Mouse (Mus musculus) liver, embryonic 14 days (tissue): ENCODE data around the gene Psph. TPM values are rescaled to one million over a fixed set of nuclear protein-coding genes. Genes with fewer than 3 reads are reported as not detected.

Experiments used
- polyA plus RNA-seq: library from polyadenylated mRNA; depleted of rRNA; stranded (reverse); fragments of >200 nt; gene quantifications from 2 replicates; pipeline ENCODE4 v1.2.3, GENCODE M21; 2012; rRNA removed

The Psph gene
- 29.6 and 34.6 TPM in 2 replicates for polyA plus RNA-seq

DNA sequence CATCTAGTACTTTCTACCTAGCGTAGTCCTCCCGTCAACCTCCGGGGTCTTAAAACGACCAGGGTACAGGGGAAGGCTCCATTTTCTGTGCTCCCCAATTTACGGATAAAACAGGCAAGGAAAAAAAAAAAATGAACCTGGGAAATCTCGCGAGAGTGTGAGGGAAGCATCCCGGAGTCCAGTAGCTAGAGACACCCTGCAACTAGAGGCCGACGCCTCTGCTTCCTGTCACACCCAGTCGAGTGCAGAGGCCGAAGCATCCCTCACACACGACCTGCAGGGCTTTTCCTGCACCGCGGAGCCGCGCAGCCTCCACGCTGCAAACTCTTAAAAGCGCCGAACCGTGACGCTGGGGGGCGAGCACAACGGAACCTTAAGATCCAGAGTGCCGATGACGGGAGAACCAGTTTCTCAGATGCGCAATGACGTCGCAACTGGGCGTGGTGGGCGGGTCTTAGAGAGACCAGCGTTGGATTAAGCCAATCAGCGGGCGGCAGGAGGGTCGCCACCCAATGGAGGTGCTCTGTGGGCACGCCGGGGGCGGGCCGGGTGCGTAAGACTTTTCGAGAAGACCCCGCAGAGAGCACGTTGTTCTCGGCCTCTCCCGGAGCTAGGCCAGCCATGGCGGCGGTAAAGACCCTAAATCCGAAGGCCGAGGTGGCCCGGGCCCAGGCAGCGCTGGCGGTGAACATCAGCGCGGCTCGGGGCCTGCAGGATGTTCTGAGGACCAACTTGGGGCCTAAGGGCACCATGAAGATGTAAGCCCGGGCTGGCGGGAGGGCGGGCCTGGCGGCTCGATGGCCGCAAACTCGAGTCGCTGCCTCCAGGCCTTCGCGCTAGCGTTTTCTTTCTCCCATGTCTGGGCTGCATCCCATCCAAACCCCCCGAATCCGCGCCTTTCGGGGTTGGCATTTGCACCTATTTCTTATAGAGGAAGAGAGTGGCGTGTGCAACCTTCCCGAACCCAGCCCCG, at the start of gene Psph:
TSS of gene Psph (minus strand) at position 632 of the 973 bp plus-strand sequence.

DNA sequence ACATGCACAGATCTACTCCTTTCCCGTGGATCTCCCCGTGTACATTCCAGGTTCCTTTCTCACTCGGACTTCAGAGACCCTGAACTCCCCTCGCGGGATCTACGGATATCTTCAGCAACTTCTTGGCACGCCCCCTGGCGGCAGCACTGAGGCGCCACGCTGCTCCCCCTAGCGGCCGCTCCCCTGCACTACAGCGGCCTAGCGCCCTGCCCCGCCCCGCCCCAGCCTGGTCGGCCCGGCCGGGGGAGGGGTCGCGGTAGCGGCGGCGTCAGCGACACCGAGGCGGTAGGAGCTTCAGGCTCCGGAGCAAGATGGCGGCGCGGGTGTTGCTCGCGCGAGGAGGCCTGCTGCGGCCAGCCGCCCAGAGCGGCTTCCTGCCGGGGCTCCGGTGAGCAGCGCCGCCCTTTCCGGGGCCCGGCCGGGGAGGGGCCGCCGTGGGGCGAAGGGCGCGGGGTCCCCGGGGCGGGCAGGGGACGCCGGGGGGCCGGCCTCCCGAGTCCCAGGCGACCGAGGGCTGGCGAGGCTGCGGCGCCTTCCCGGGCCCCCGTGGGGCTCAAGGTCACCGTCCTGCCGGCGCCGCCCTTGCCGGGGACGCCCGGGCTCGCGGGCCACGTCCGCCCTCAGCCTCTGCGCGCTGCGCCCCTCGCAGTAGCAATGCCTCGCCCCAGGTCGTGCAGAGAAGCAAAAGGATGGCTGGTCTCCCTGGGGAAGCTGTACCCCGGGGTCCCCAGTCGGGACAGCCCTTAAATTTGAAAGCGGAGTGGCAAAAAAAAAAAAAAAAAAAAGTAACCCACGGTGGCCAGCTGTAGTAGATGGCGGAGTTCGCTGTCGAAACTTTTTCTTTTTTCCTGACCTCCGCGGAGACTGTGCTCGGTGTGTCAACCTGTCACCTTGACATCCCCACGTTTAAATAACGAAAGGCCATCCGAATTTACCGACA, 62.1 kb downstream of the Psph start, which contains the start of gene Nipsnap2:
TSS of gene Nipsnap2 (plus strand) at position 230 of the 940 bp plus-strand sequence.

Other genes with a start within 250 kb of the Psph start
- gene Mmp17, start 203.3 kb downstream of the Psph start, polyA plus RNA-seq, result 0.19 and 0.21 TPM in 2 replicates
- 0.77 and 0.82 TPM in 2 replicates for gene Zfp11, start 117.3 kb downstream of the Psph start, polyA plus RNA-seq
- not detected in 2 replicates for gene Sept14, start 78.9 kb downstream of the Psph start, polyA plus RNA-seq
- 50.8 and 63.4 TPM in 2 replicates for gene Mrps17, start 72.0 kb downstream of the Psph start, polyA plus RNA-seq
- 14.4 and 16.4 TPM in 2 replicates for gene Nipsnap2, start 62.4 kb downstream of the Psph start, polyA plus RNA-seq
- gene Sumf2, start 59.5 kb upstream of the Psph start, polyA plus RNA-seq, result 8.5 and 8.6 TPM in 2 replicates
- 477 and 534 TPM in 2 replicates for gene Chchd2, start 100.0 kb upstream of the Psph start, polyA plus RNA-seq
- gene Zbed5, start 108.3 kb upstream of the Psph start, polyA plus RNA-seq, result 0.84 and 0.89 TPM in 2 replicates
- 0.08 and 0.12 TPM in 2 replicates for gene Phkg1, start 111.1 kb upstream of the Psph start, polyA plus RNA-seq
- gene Nupr1l, start 121.1 kb upstream of the Psph start, polyA plus RNA-seq, result 0.32 and 0.44 TPM in 2 replicates
- gene Vkorc1l1, start 154.5 kb upstream of the Psph start, polyA plus RNA-seq, result 15.6 and 17.8 TPM in 2 replicates
- gene Gusb, start 215.6 kb upstream of the Psph start, polyA plus RNA-seq, result 17.1 and 21.6 TPM in 2 replicates
- gene Asl, start 241.8 kb upstream of the Psph start, polyA plus RNA-seq, result 26.9 and 31.7 TPM in 2 replicates
- 18.0 and 19.4 TPM in 2 replicates for gene Crcp, start 241.8 kb upstream of the Psph start, polyA plus RNA-seq